ENCODE assay signal across 8 mouse cellular contexts in genomic region chr9:64174766-64175165, GRCm38 (mm10). TPM values are rescaled to one million over a fixed set of nuclear protein-coding genes. Genes with fewer than 3 reads are reported as not detected.
DNase-seq lines count a peak whose midpoint lies in the region; ATAC-seq and TF ChIP-seq lines count a peak whose summit lies in the region.

No protein-coding gene starts in this region.

- no peak for ATAC-seq in embryonic facial prominence, embryonic 11.5 days (replicated peaks; ENCODE audit: insufficient number of reproducible peaks, low FRiP score, low TSS enrichment, low read depth)
- no peak for ATAC-seq in intestine, embryonic 15.5 days
- no peak for ATAC-seq in neural tube, embryonic 13.5 days (ENCODE audit: low read depth)

- peaks cover 11% of the 10 kb centered on the region for H3K36me3 ChIP-seq in embryonic facial prominence, embryonic 11.5 days (replicated peaks; ENCODE audit: control insufficient read depth, insufficient read depth, low read depth, low read length)
- H3K36me3 ChIP-seq in intestine, embryonic 15.5 days = peaks cover 34% of the 10 kb centered on the region
- H3K36me3 ChIP-seq in neural tube, embryonic 13.5 days = peaks cover 41% of the 10 kb centered on the region

- H3K27me3 ChIP-seq in embryonic facial prominence, embryonic 11.5 days (ENCODE audit: control insufficient read depth, insufficient read depth, low read length) = no peaks in the 10 kb centered on the region
- no peaks in the 10 kb centered on the region for H3K27me3 ChIP-seq in intestine, embryonic 15.5 days (replicated peaks)
- no peaks in the 10 kb centered on the region for H3K27me3 ChIP-seq in neural tube, embryonic 13.5 days

- peak overlapping the region; percentile 81 for H3K4me3 ChIP-seq in layer of hippocampus, adult 2 months
- H3K4me3 ChIP-seq in embryonic facial prominence, embryonic 11.5 days (ENCODE audit: low read depth, low read length) = peak overlapping the region; percentile 71
- H3K4me3 ChIP-seq in intestine, embryonic 15.5 days (replicated peaks) = peak overlapping the region; percentile 83
- peak overlapping the region; percentile 77 for H3K4me3 ChIP-seq in neural tube, embryonic 13.5 days

- 0 out of 2 replicates have a peak overlapping the region, but pooled peaks have one; percentile 25 for H3K9ac ChIP-seq in embryonic facial prominence, embryonic 11.5 days (replicated peaks; ENCODE audit: low read length)
- H3K9ac ChIP-seq in intestine, embryonic 15.5 days = no peak overlapping the region
- H3K9ac ChIP-seq in neural tube, embryonic 13.5 days = no peak overlapping the region

- no peak overlapping the region; the same call in 1 of the 2 replicates for H3K4me2 ChIP-seq in embryonic facial prominence, embryonic 11.5 days (ENCODE audit: low read depth, low read length)
- peak overlapping the region; percentile 65 for H3K4me2 ChIP-seq in intestine, embryonic 15.5 days (replicated peaks)
- H3K4me2 ChIP-seq in neural tube, embryonic 13.5 days = peak overlapping the region; percentile 94

- no peaks in the 10 kb centered on the region for H3K4me1 ChIP-seq in embryonic facial prominence, embryonic 11.5 days (ENCODE audit: control insufficient read depth, insufficient read depth, low read length)
- H3K4me1 ChIP-seq in intestine, embryonic 15.5 days (replicated peaks) = peaks cover 4% of the 10 kb centered on the region; the same call in 1 of the 2 replicates
- peaks cover 33% of the 10 kb centered on the region for H3K4me1 ChIP-seq in neural tube, embryonic 13.5 days (replicated peaks)

- peak overlapping the region; percentile 97 for H3K27ac ChIP-seq in layer of hippocampus, adult 2 months
- H3K27ac ChIP-seq in embryonic facial prominence, embryonic 11.5 days (replicated peaks; ENCODE audit: low read depth, low read length) = no peak overlapping the region
- no peak overlapping the region for H3K27ac ChIP-seq in intestine, embryonic 15.5 days
- no peak overlapping the region for H3K27ac ChIP-seq in neural tube, embryonic 13.5 days (replicated peaks)

- WGBS in embryonic facial prominence, embryonic 11.5 days = 79% methylated on average over 8 of the region's 8 CpGs
- WGBS in intestine, embryonic 15.5 days = 53% methylated on average over 8 of the region's 8 CpGs
- WGBS in neural tube, embryonic 13.5 days = 72% methylated on average over 8 of the region's 8 CpGs

- H3K9me3 ChIP-seq in embryonic facial prominence, embryonic 11.5 days (replicated peaks; ENCODE audit: control insufficient read depth, low read length) = no peaks in the 10 kb centered on the region
- H3K9me3 ChIP-seq in intestine, embryonic 15.5 days = no peaks in the 10 kb centered on the region
- H3K9me3 ChIP-seq in neural tube, embryonic 13.5 days = no peaks in the 10 kb centered on the region

- DNase-seq in layer of hippocampus, adult 2 months (ENCODE audit: low spot score in 2 of 2) = no peak
- no peak for DNase-seq in layer of hippocampus, postnatal 10 days (ENCODE audit: low spot score in 2 of 2)
- no peak for DNase-seq in embryonic facial prominence, embryonic 11.5 days (ENCODE audit: low spot score)
- no peak for DNase-seq in right cerebral cortex, postnatal 14 days
- DNase-seq in urinary bladder, postnatal 25 days (ENCODE audit: low spot score) = no peak
- no peak for DNase-seq in adrenal gland, postnatal 14 days

- TF ChIP-seq CTCF in layer of hippocampus, adult 2 months (conservative IDR thresholded peaks at IDR 0.05) = no peak

RNA-seq across cellular contexts. Expression of gene Rpl4, which starts 1.6 kb away (rescaled TPM):
- 100 to 1,000 TPM; 607 to 624 TPM for total RNA-seq in layer of hippocampus, adult 2 months (2021)
- 100 to 1,000 TPM; 612 to 638 TPM for total RNA-seq in layer of hippocampus, postnatal 10 days (2021)
- 1,345 and 1,364 TPM in 2 replicates for polyA plus RNA-seq in embryonic facial prominence, embryonic 11.5 days (2014; fragmentation: Nextera tagmentation; extraction: Ambion mirVana)
- 1,198 and 1,252 TPM in 2 replicates for polyA plus RNA-seq in intestine, embryonic 15.5 days (2015; fragmentation: Nextera tagmentation; extraction: Ambion mirVana)
- 668 and 699 TPM in 2 replicates for polyA plus RNA-seq in neural tube, embryonic 13.5 days (2015; fragmentation: Nextera tagmentation; extraction: Ambion mirVana)
- total RNA-seq in adrenal gland, postnatal 14 days (2021) = 872 and 1,008 TPM in 2 replicates

RNA-seq across cellular contexts. Expression of gene Zwilch, which starts 1.9 kb away (rescaled TPM):
- 1 to 10 TPM; 2.6 to 4.8 TPM for total RNA-seq in layer of hippocampus, adult 2 months (2021)
- total RNA-seq in layer of hippocampus, postnatal 10 days (2021) = 1 to 10 TPM; 5.1 to 9.8 TPM
- polyA plus RNA-seq in embryonic facial prominence, embryonic 11.5 days (2014; fragmentation: Nextera tagmentation; extraction: Ambion mirVana) = 30.9 and 31.9 TPM in 2 replicates
- 20.4 and 21.6 TPM in 2 replicates for polyA plus RNA-seq in intestine, embryonic 15.5 days (2015; fragmentation: Nextera tagmentation; extraction: Ambion mirVana)
- polyA plus RNA-seq in neural tube, embryonic 13.5 days (2015; fragmentation: Nextera tagmentation; extraction: Ambion mirVana) = 5.0 and 9.5 TPM in 2 replicates
- 6.3 and 7.0 TPM in 2 replicates for total RNA-seq in adrenal gland, postnatal 14 days (2021)

RNA-seq across cellular contexts. Expression of gene Snapc5, which starts 4.3 kb away (rescaled TPM):
- total RNA-seq in layer of hippocampus, adult 2 months (2021) = 10 to 100 TPM; 15.0 to 19.6 TPM
- 10 to 100 TPM; 17.1 to 18.5 TPM for total RNA-seq in layer of hippocampus, postnatal 10 days (2021)
- 23.8 and 26.0 TPM in 2 replicates for polyA plus RNA-seq in embryonic facial prominence, embryonic 11.5 days (2014; fragmentation: Nextera tagmentation; extraction: Ambion mirVana)
- 29.3 and 39.6 TPM in 2 replicates for polyA plus RNA-seq in intestine, embryonic 15.5 days (2015; fragmentation: Nextera tagmentation; extraction: Ambion mirVana)
- polyA plus RNA-seq in neural tube, embryonic 13.5 days (2015; fragmentation: Nextera tagmentation; extraction: Ambion mirVana) = 38.4 and 43.0 TPM in 2 replicates
- 20.4 and 22.9 TPM in 2 replicates for total RNA-seq in adrenal gland, postnatal 14 days (2021)

RNA-seq across cellular contexts. Expression of gene Lctl, which starts 57.8 kb away (rescaled TPM):
- total RNA-seq in layer of hippocampus, adult 2 months (2021) = not detected
- total RNA-seq in layer of hippocampus, postnatal 10 days (2021) = not detected
- not detected in 2 replicates for polyA plus RNA-seq in embryonic facial prominence, embryonic 11.5 days (2014; fragmentation: Nextera tagmentation; extraction: Ambion mirVana)
- 0.13 and 0.15 TPM in 2 replicates for polyA plus RNA-seq in intestine, embryonic 15.5 days (2015; fragmentation: Nextera tagmentation; extraction: Ambion mirVana)
- polyA plus RNA-seq in neural tube, embryonic 13.5 days (2015; fragmentation: Nextera tagmentation; extraction: Ambion mirVana) = not detected in 2 replicates
- 1.6 and 1.9 TPM in 2 replicates for total RNA-seq in adrenal gland, postnatal 14 days (2021)
